Mouse (Mus musculus) myocyte (in vitro differentiated cells): ENCODE measurements around the gene Dennd1b. TPM values are rescaled to one million over a fixed set of nuclear protein-coding genes. Genes with fewer than 3 reads are reported as not detected.

Source experiments
- H3K27me3 ChIP-seq: one replicate; pipeline ENCODE4 v1.6.1; 2011; ENCODE audit not compliant: control insufficient read depth, insufficient read depth, insufficient read length
- H3K36me3 ChIP-seq: one replicate; pipeline ENCODE4 v1.6.1; 2011; ENCODE audit not compliant: control insufficient read depth, insufficient read depth
- H3K4me2 ChIP-seq: one replicate; pipeline ENCODE4 v1.6.1; 2011; ENCODE audit warnings: low read depth, control low read depth
- H3K4me3 ChIP-seq: one replicate; pipeline ENCODE4 v1.5.1; 2011; ENCODE audit warnings: mild to moderate bottlenecking, control low read depth, moderate library complexity
- H3K79me2 ChIP-seq: one replicate; pipeline ENCODE4 v1.6.1; 2011; ENCODE audit not compliant: control insufficient read depth, insufficient read depth
- H3ac ChIP-seq: one replicate; pipeline ENCODE4 v1.6.1; 2011; ENCODE audit not compliant: control insufficient read depth, insufficient read length
- CEBPB ChIP-seq: IDR thresholded peaks from 2 replicates; pipeline ENCODE4 v1.6.1; 2011; ENCODE audit warnings: mild to moderate bottlenecking, moderate library complexity; ENCODE audit not compliant: poor library complexity, insufficient read depth, severe bottlenecking
- E2F4 ChIP-seq: IDR thresholded peaks from one replicate; pipeline ENCODE4 v1.6.1; 2011; ENCODE audit warnings: mild to moderate bottlenecking, control low read depth, moderate library complexity; ENCODE audit not compliant: insufficient read depth
- MAX ChIP-seq: IDR thresholded peaks from one replicate; pipeline ENCODE4 v1.6.1; 2011; ENCODE audit warnings: low read depth, mild to moderate bottlenecking, control low read depth
- MYOD1 ChIP-seq, 3 experiments: IDR thresholded peaks; one replicate each; pipeline ENCODE4 v1.6.1; 2011; ENCODE audit warnings: control low read depth in 2 of 3, low read depth in 2 of 3, mild to moderate bottlenecking in 2 of 3, moderate library complexity in 1 of 3; ENCODE audit not compliant: insufficient read length in 2 of 3, control insufficient read depth in 1 of 3
- MYOG ChIP-seq, 3 experiments: IDR thresholded peaks; one replicate each; pipeline ENCODE4 v1.6.1; 2011; ENCODE audit warnings: control low read depth in 2 of 3, low read depth in 2 of 3, mild to moderate bottlenecking in 2 of 3; ENCODE audit not compliant: insufficient read length in 2 of 3, control insufficient read depth in 1 of 3, insufficient read depth in 1 of 3
- POLR2A ChIP-seq: IDR thresholded peaks from one replicate; pipeline ENCODE4 v1.6.1; 2011; ENCODE audit warnings: low read depth, mild to moderate bottlenecking, control low read depth, moderate library complexity; ENCODE audit not compliant: insufficient read length
- POLR2AphosphoS2 ChIP-seq: IDR thresholded peaks from one replicate; pipeline ENCODE4 v1.6.1; 2011; ENCODE audit warnings: low read depth, control low read depth; ENCODE audit not compliant: insufficient read length
- REST ChIP-seq: IDR thresholded peaks from one replicate; pipeline ENCODE4 v1.6.1; 2011; ENCODE audit warnings: mild to moderate bottlenecking, control low read depth, moderate library complexity; ENCODE audit not compliant: insufficient read depth, insufficient read length
- SRF ChIP-seq: IDR thresholded peaks from one replicate; pipeline ENCODE4 v1.6.1; 2011; ENCODE audit warnings: low read depth; ENCODE audit not compliant: control insufficient read depth, insufficient read length
- TCF12 ChIP-seq: IDR thresholded peaks from one replicate; pipeline ENCODE4 v1.6.1; 2011; ENCODE audit warnings: mild to moderate bottlenecking, control low read depth; ENCODE audit not compliant: poor library complexity, insufficient read depth, severe bottlenecking
- TCF3 ChIP-seq: IDR thresholded peaks from one replicate; pipeline ENCODE4 v1.6.1; 2011; ENCODE audit warnings: low read depth, control low read depth; ENCODE audit not compliant: insufficient read length
- USF1 ChIP-seq: IDR thresholded peaks from one replicate; pipeline ENCODE4 v1.6.1; 2011; ENCODE audit warnings: low read depth, mild to moderate bottlenecking, control low read depth, moderate library complexity
- polyA plus RNA-seq: library from polyadenylated mRNA; unstranded; fragments of >200 nt; fragmentation: generic; extraction: Trizol; gene quantifications from one replicate; pipeline ENCODE4 v1.2.1, GENCODE M21; 2012; ENCODE audit warnings: missing spikeins

Gene Dennd1b
- polyA plus RNA-seq, 1 experiment: 1.3 TPM

DNA sequence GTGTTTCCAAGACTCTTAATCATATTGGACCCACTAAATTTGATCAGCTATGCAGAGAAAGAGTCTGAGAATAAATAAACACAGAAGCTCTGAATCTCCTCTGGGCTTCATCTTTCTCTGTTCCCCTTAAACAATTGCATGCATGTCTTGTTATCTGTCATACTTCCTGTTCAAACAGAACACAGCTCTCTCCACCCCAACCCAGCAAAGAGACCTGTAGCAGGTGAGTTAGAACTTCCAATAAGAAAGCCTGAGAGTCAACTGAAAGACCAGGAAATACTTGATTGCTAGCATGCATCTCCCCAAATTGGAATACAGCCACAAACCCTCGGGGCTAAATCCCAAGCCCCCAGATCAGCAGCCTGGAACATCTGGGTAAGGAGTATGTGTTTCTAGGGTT lies 42.4 kb upstream of the Dennd1b start:
- Histone ChIP-seq H3K4me2 (no peak overlapping the region), H3ac (no peak overlapping the region), H3K36me3 (no peaks in the 10 kb centered on the region), H3K4me3 (no peak overlapping the region), H3K79me2 (no peaks in the 10 kb centered on the region), H3K27me3 (no peaks in the 10 kb centered on the region)
- TF ChIP-seq POLR2A: no peak

DNA sequence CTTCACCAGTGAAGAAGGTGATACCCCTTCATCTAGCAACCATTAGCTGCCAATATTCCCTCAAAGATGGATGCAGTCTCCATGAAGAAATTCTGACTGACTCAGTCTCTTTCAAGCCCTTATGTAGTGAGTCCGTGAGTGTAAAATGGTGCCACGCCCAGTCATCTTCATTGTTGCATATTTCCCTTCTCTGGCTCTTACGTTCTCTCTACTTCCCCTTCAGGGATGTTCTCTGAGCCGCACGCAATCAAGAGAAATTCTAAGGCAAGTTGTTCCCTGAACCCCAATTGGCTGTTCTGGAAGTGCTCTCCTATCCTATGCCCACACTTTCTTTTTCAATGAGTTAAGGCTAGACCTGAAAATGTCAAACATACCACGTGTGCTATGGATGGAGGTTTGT lies 40.3 kb upstream of the Dennd1b start:
- H3K4me2 ChIP-seq: no peak overlapping the region
- no peak overlapping the region for H3ac ChIP-seq
- H3K79me2 ChIP-seq: no peaks in the 10 kb centered on the region
- H3K4me3 ChIP-seq: no peak overlapping the region
- H3K36me3 ChIP-seq: no peaks in the 10 kb centered on the region
- no peak for TF ChIP-seq TCF3
- no peak for TF ChIP-seq USF1
- TF ChIP-seq MYOG (IDR thresholded peaks at IDR 0.05; ENCODE audit: control insufficient read depth in 1 of 3, insufficient read depth in 1 of 3, insufficient read length in 2 of 3, low read depth in 2 of 3): no peak
- no peak for TF ChIP-seq MYOD1 (IDR thresholded peaks at IDR 0.05; ENCODE audit: control insufficient read depth in 1 of 3, insufficient read length in 2 of 3, low read depth in 2 of 3)
- TF ChIP-seq E2F4: no peak
- TF ChIP-seq MAX: no peak
- TF ChIP-seq POLR2A: no peak
- no peak for TF ChIP-seq POLR2AphosphoS2
- TF ChIP-seq TCF12: no peak
- TF ChIP-seq SRF: no peak
- no peak for TF ChIP-seq REST
- TF ChIP-seq CEBPB: no peak
- no peaks in the 10 kb centered on the region for H3K27me3 ChIP-seq

DNA sequence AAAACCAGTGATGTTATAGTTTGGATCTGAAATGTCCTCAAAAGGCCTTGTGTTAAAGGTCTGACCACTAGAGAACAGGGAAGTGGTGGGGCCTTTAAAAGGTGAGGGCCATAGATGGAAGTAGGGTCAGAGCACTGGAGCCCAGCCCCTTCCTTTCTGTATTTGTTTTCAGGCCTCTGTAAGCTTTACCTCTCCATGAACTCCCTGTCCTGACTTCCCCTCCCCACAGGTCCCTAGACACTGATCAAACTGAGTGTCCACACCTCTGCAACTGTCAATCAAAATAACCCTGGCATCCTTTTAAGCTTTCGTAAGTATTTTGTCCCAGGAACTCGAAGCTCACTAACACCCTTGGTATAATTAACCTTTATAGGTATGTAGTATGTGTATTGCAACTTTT lies 39.0 kb upstream of the Dennd1b start:
- no peak for TF ChIP-seq POLR2AphosphoS2
- no peak for TF ChIP-seq E2F4
- TF ChIP-seq TCF3: no peak
- TF ChIP-seq TCF12: no peak
- no peak for TF ChIP-seq REST
- Histone ChIP-seq H3K4me3 (no peak overlapping the region), H3K27me3 (no peaks in the 10 kb centered on the region), H3K79me2 (no peaks in the 10 kb centered on the region), H3ac (no peak overlapping the region), H3K36me3 (no peaks in the 10 kb centered on the region), H3K4me2 (no peak overlapping the region)

DNA sequence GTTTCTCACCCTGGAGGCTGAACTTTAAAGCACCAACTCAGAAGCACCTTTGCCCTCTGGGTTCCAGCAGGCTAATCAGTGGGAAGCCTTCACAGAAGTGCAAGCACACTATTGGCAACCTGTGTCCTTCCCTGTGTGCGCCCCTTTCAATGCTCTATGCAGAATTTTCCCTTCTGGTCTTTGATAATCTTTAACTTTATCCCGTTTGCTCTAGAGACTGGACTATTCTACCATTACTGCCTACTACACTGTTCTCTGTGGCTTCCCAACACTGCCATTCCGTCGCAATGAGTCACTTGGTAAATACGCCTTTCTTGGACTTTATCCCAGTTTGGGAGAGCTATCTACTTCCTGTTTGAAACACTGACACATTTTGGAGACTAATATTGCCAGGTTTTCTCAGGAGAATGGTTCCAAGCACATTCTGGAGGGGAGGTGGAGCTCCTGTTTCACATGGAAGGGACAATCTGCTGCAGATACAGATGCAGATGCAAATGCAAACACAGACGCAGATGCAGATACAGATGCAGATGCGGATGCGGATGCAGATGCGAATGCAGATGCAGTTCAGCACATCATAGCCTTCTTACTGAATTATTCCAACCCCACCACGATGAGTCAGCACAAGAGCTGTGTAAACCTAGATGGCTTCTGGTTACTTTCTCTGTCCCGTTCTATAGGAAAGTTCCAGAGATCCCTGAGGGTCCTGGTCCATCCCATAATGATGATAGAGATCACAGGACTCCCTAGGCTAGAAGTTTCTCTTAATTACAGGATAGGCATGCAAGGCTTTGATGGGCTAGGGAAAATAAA lies 34.4 kb upstream of the Dennd1b start:
- no peaks in the 10 kb centered on the region for H3K27me3 ChIP-seq
- H3ac ChIP-seq: no peak overlapping the region
- H3K79me2 ChIP-seq: no peaks in the 10 kb centered on the region
- peak overlapping the region; percentile 82 for H3K4me2 ChIP-seq
- H3K36me3 ChIP-seq: no peaks in the 10 kb centered on the region
- H3K4me3 ChIP-seq: no peak overlapping the region
- TF ChIP-seq MYOD1 (IDR thresholded peaks at IDR 0.05; ENCODE audit: control insufficient read depth in 1 of 3, insufficient read length in 2 of 3, low read depth in 2 of 3): no peak
- no peak for TF ChIP-seq MYOG (IDR thresholded peaks at IDR 0.05; ENCODE audit: control insufficient read depth in 1 of 3, insufficient read depth in 1 of 3, insufficient read length in 2 of 3, low read depth in 2 of 3)
- TF ChIP-seq SRF: no peak
- no peak for TF ChIP-seq REST
- no peak for TF ChIP-seq USF1
- TF ChIP-seq POLR2A: no peak
- no peak for TF ChIP-seq TCF12
- no peak for TF ChIP-seq E2F4
- no peak for TF ChIP-seq CEBPB
- no peak for TF ChIP-seq POLR2AphosphoS2
- TF ChIP-seq TCF3: no peak
- TF ChIP-seq MAX: no peak

DNA sequence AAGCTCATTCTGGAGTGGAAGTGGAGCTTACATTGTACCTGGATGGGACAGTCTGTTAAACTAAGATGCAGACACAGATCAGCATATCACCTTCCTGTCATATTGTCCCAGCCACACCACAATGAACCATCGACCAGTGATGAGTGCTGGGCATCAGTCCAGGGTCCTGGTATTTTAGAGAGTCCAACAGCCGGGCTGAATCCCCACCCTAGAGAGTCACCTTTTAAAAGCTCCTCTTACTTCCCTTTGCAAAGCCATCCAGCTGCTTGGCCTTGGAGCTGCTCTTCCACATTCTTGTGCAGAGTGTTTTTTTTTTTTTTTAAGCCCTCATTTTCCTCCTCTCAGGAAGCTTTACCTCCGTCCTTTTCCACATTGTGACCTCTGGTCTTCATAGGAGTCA lies 33.2 kb upstream of the Dennd1b start:
- TF ChIP-seq MAX: no peak
- peak in 1 of 3 experiments; percentile 43 for TF ChIP-seq MYOD1 (IDR thresholded peaks at IDR 0.05; ENCODE audit: control insufficient read depth in 1 of 3, insufficient read length in 2 of 3, low read depth in 2 of 3)
- TF ChIP-seq POLR2A: no peak
- peak in 2 of 3 experiments; percentile 16 to 19 for TF ChIP-seq MYOG (IDR thresholded peaks at IDR 0.05; ENCODE audit: control insufficient read depth in 1 of 3, insufficient read depth in 1 of 3, insufficient read length in 2 of 3, low read depth in 2 of 3)
- peak; percentile 27 for TF ChIP-seq TCF12
- no peak overlapping the region for H3ac ChIP-seq
- H3K79me2 ChIP-seq: no peaks in the 10 kb centered on the region
- H3K4me3 ChIP-seq: no peak overlapping the region
- H3K36me3 ChIP-seq: no peaks in the 10 kb centered on the region
- H3K4me2 ChIP-seq: peak overlapping the region; percentile 82
- H3K27me3 ChIP-seq: no peaks in the 10 kb centered on the region
